Mouse (Mus musculus) MEL (cell line): ENCODE results near the gene Atrip.

Experiments used
- CTCF ChIP-seq, 3 experiments: IDR thresholded peaks in 2 of 3; conservative IDR thresholded peaks in 1 of 3; 2 replicates each; pipeline ENCODE4 v1.5.1; 2011 to 2012; ENCODE audit warnings: low read length in 3 of 3, low read depth in 2 of 3, mild to moderate bottlenecking in 2 of 3, improper control_type of control experiment in 1 of 3, inconsistent platforms in 1 of 3, mixed read lengths in 1 of 3, moderate library complexity in 1 of 3; ENCODE audit not compliant: control insufficient read depth in 1 of 3, insufficient read depth in 1 of 3, poor library complexity in 1 of 3, severe bottlenecking in 1 of 3
- E2F4 ChIP-seq: IDR thresholded peaks from 2 replicates; pipeline ENCODE4 v1.6.1; 2011; ENCODE audit warnings: low read depth, low read length, improper control_type of control experiment, borderline replicate concordance
- JUND ChIP-seq: IDR thresholded peaks from 2 replicates; pipeline ENCODE4 v1.6.1; 2011; ENCODE audit warnings: low read depth, mild to moderate bottlenecking, improper control_type of control experiment, low read length
- KAT2A ChIP-seq: conservative IDR thresholded peaks from 2 replicates; pipeline ENCODE4 v1.6.1; 2012; ENCODE audit warnings: low read depth, low read length, improper control_type of control experiment, inconsistent platforms
- POLR2A ChIP-seq, 2 experiments: IDR thresholded peaks; 2 replicates each; pipeline ENCODE4 v1.6.1; 2011 to 2012; ENCODE audit warnings: low read length in 2 of 2, mild to moderate bottlenecking in 2 of 2, control low read depth in 1 of 2, improper control_type of control experiment in 1 of 2, low read depth in 1 of 2, moderate library complexity in 1 of 2; ENCODE audit not compliant: control insufficient read depth in 1 of 2, insufficient read depth in 1 of 2, poor library complexity in 1 of 2

GRCm38 (mm10) chr9:109049316-109049715, 24.6 kb downstream of the Atrip start:
- TF ChIP-seq KAT2A, result no peak
- no peak for TF ChIP-seq CTCF (IDR thresholded peaks at IDR 0.05 in 2 of 3, conservative IDR thresholded peaks at IDR 0.05 in 1 of 3; ENCODE audit: control insufficient read depth in 1 of 3, insufficient read depth in 1 of 3, low read depth in 2 of 3, low read length in 3 of 3, poor library complexity in 1 of 3, severe bottlenecking in 1 of 3)
- no peak for TF ChIP-seq POLR2A (IDR thresholded peaks at IDR 0.05; ENCODE audit: control insufficient read depth in 1 of 2, insufficient read depth in 1 of 2, low read depth in 1 of 2, low read length in 2 of 2, poor library complexity in 1 of 2)
- no peak for TF ChIP-seq E2F4
- TF ChIP-seq JUND, result no peak
